9 mouse cellular contexts compared by ENCODE assay signal in genomic region chr6:134773961-134774360, GRCm38 (mm10). TPM values are rescaled to one million over a fixed set of nuclear protein-coding genes. Genes with fewer than 3 reads are reported as not detected.
DNase-seq lines count a peak whose midpoint lies in the region; ATAC-seq lines count a peak whose summit lies in the region.
"Had no signal": no experiment of that assay in that cellular context is flagged by ENCODE, and none has a peak within 500 bp of the region (broad histone marks: within the 10 kb centered on the region; RNA-seq: fewer than 3 reads in every experiment).

No protein-coding gene starts in this region.

- peak overlapping the region; percentile 12; the same call in 1 of the 2 replicates for H3K27ac ChIP-seq in lung, embryonic 15.5 days
- no peak overlapping the region for H3K27ac ChIP-seq in hindbrain, embryonic 12.5 days
- H3K27ac ChIP-seq: neural tube, embryonic 12.5 days had no signal

- H3K4me2 ChIP-seq in lung, embryonic 15.5 days: no peak overlapping the region
- H3K4me2 ChIP-seq in hindbrain, embryonic 12.5 days (replicated peaks): no peak overlapping the region
- H3K4me2 ChIP-seq: neural tube, embryonic 12.5 days had no signal

- no peaks in the 10 kb centered on the region for H3K36me3 ChIP-seq in lung, embryonic 15.5 days
- H3K36me3 ChIP-seq in hindbrain, embryonic 12.5 days: no peaks in the 10 kb centered on the region
- H3K36me3 ChIP-seq: neural tube, embryonic 12.5 days had no signal

- no peak overlapping the region for H3K9ac ChIP-seq in lung, embryonic 15.5 days
- no peak overlapping the region for H3K9ac ChIP-seq in hindbrain, embryonic 12.5 days
- H3K9ac ChIP-seq: neural tube, embryonic 12.5 days had no signal

- 0 out of 2 replicates have a peak, but pooled peaks cover 4% of the 10 kb centered on the region for H3K4me1 ChIP-seq in lung, embryonic 15.5 days
- H3K4me1 ChIP-seq in hindbrain, embryonic 12.5 days: 0 out of 2 replicates have a peak, but pooled peaks cover 3% of the 10 kb centered on the region

- DNase-seq in kidney, adult 9 months: peak; percentile 33
- DNase-seq in kidney, adult 11 months: no peak
- peak; percentile 55 to 73 for DNase-seq in heart, postnatal 14 days
- DNase-seq in urinary bladder, adult 2 months (ENCODE audit: low spot score): no peak
- no peak for DNase-seq in left cerebral cortex, postnatal 36 days (ENCODE audit: low spot score in 2 of 2)

- intact Hi-C loops in heart, postnatal 14 days (cut with DNase I): no loop called here
- intact Hi-C loops in left cerebral cortex, postnatal 36 days (cut with DNase I): no loop called here

- H3K27me3 ChIP-seq in lung, embryonic 15.5 days: no peaks in the 10 kb centered on the region
- H3K27me3 ChIP-seq in hindbrain, embryonic 12.5 days: no peaks in the 10 kb centered on the region
- H3K27me3 ChIP-seq: neural tube, embryonic 12.5 days had no signal

- no peak overlapping the region for H3K4me3 ChIP-seq in lung, embryonic 15.5 days
- no peak overlapping the region for H3K4me3 ChIP-seq in hindbrain, embryonic 12.5 days
- H3K4me3 ChIP-seq: neural tube, embryonic 12.5 days had no signal

- ATAC-seq in common myeloid progenitor, adult 5-6 weeks (replicated peaks; ENCODE audit: low read depth, poor library complexity, severe bottlenecking): peak; percentile 52; the same call in 1 of the 2 replicates
- peak; percentile 69; the same call in 1 of the 2 replicates for ATAC-seq in lung, embryonic 15.5 days (ENCODE audit: borderline replicate concordance, extremely low read depth, low FRiP score, low TSS enrichment)
- ATAC-seq in hindbrain, embryonic 12.5 days (ENCODE audit: low FRiP score): no peak

- 16% methylated on average over 3 of the region's 3 CpGs for WGBS in lung, embryonic 15.5 days
- WGBS in hindbrain, embryonic 12.5 days: 71% methylated on average over 3 of the region's 3 CpGs

- no peaks in the 10 kb centered on the region for H3K9me3 ChIP-seq in lung, embryonic 15.5 days
- no peaks in the 10 kb centered on the region for H3K9me3 ChIP-seq in hindbrain, embryonic 12.5 days (replicated peaks)
- H3K9me3 ChIP-seq: neural tube, embryonic 12.5 days had no signal

RNA-seq across cellular contexts. Expression of gene Dusp16, which starts 18.5 kb away (rescaled TPM):
- total RNA-seq in common myeloid progenitor, adult 5-6 weeks (2017): 4.9 and 9.5 TPM in 2 replicates
- 10 to 100 TPM; 22.6 to 22.7 TPM for total RNA-seq in heart, postnatal 14 days (2021)
- 10.5 and 11.6 TPM in 2 replicates for polyA plus RNA-seq in lung, embryonic 15.5 days (2015; fragmentation: Nextera tagmentation; extraction: Ambion mirVana)
- 29.4 and 34.6 TPM in 2 replicates for polyA plus RNA-seq in urinary bladder, adult 2 months (2012; rRNA removed)
- polyA plus RNA-seq in hindbrain, embryonic 12.5 days (2016; fragmentation: Nextera tagmentation; extraction: Ambion mirVana): 11.0 and 12.9 TPM in 2 replicates
- 10 to 100 TPM in 1 of 2 experiments, 1 to 10 TPM in 1; 8.0 to 12.7 TPM for total RNA-seq in left cerebral cortex, postnatal 36 days (2021)

RNA-seq across cellular contexts. Expression of gene Crebl2, which starts 56.0 kb away (rescaled TPM):
- total RNA-seq in common myeloid progenitor, adult 5-6 weeks (2017): 5.1 and 11.6 TPM in 2 replicates
- total RNA-seq in heart, postnatal 14 days (2021): 1 to 10 TPM; 6.5 to 8.6 TPM
- 2.0 and 2.6 TPM in 2 replicates for polyA plus RNA-seq in lung, embryonic 15.5 days (2015; fragmentation: Nextera tagmentation; extraction: Ambion mirVana)
- 35.3 and 37.5 TPM in 2 replicates for polyA plus RNA-seq in urinary bladder, adult 2 months (2012; rRNA removed)
- 2.8 and 3.0 TPM in 2 replicates for polyA plus RNA-seq in hindbrain, embryonic 12.5 days (2016; fragmentation: Nextera tagmentation; extraction: Ambion mirVana)
- 10 to 100 TPM; 31.8 to 36.6 TPM for total RNA-seq in left cerebral cortex, postnatal 36 days (2021)

Comparison
In these comparisons a context has a peak if more than half of its experiments do, and no peak if none do; other contexts are left out.
1. DNase-seq: peak in kidney, adult 9 months (single experiment) and heart, postnatal 14 days (2 of 2); none in kidney, adult 11 months (single experiment), urinary bladder, adult 2 months (single experiment) and left cerebral cortex, postnatal 36 days (0 of 2).